Mouse (Mus musculus) lung, adult 2 months (tissue): ENCODE measurements around the gene Nr2c2ap. TPM values are rescaled to one million over a fixed set of nuclear protein-coding genes. Genes with fewer than 3 reads are reported as not detected.
A peak's percentile ranks its signal among the peaks of the same experiment; 100 is the strongest.

ENCODE experiments used
- DNase-seq: peaks from one replicate; pipeline ENCODE4 v3.0.0; 2022
- H3K4me1 ChIP-seq: fragments of 200-500 bp; 2 replicates; pipeline ENCODE4 v1.6.1; 2011; ENCODE audit warnings: low read length; ENCODE audit not compliant: control insufficient read depth, insufficient read depth
- H3K4me3 ChIP-seq: fragments of 200-500 bp; replicated peaks from 2 replicates; pipeline ENCODE3; 2011; ENCODE audit warnings: low read depth, mild to moderate bottlenecking, control low read depth, low read length; ENCODE audit errors: extremely low read depth
- CTCF ChIP-seq: fragments of 200-500 bp; IDR thresholded peaks from 2 replicates; pipeline ENCODE4 v1.5.1; 2011; ENCODE audit warnings: mild to moderate bottlenecking, low read length, control low read depth; ENCODE audit not compliant: insufficient read depth
- POLR2A ChIP-seq: fragments of 200-500 bp; IDR thresholded peaks from 2 replicates; pipeline ENCODE4 v1.6.1; 2011; ENCODE audit warnings: low read depth, mild to moderate bottlenecking, control low read depth, low read length, borderline replicate concordance; ENCODE audit errors: extremely low read depth
- WGBS: fragments of 180-500 bp; shearing (Covaris S2); methylation state at CpG from one replicate; pipeline ENCODE4 v1.1.7; 2018; 5-methylcytosine and 5-hydroxymethylcytosine counted together
- polyA plus RNA-seq: library from polyadenylated mRNA; depleted of rRNA; stranded (reverse); fragments of >200 nt; gene quantifications from 2 replicates; pipeline ENCODE4 v1.2.3, GENCODE M21; 2012

Gene Nr2c2ap
- polyA plus RNA-seq, 1 experiment: 14.6 TPM

DNA sequence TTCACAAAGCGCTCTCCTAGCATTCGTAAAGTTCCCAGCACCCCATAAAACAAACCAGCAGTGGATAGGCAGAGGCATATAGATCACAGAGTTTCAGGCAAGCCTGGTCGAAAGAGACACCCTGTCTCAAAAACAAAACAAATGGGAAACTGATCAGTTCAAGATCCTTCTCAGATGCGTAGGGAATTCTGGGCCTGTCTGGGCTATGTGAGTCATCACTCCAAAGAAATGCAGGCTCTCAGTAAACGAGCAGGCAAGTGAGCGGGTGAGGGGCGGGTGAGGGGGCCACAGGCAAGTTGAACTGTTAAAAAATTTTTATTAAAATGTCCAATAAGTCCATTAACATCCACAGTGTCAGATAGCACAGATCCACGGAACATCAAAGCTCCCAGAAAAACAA is 38.3 kb upstream of the Nr2c2ap start:
- TF ChIP-seq POLR2A (no peak), CTCF (no peak)
- Histone ChIP-seq H3K4me1 (no peaks in the 10 kb centered on the region), H3K4me3 (no peak overlapping the region)
- WGBS: 53% methylated on average over 8 of the region's 8 CpGs
- DNase-seq: no peak

DNA sequence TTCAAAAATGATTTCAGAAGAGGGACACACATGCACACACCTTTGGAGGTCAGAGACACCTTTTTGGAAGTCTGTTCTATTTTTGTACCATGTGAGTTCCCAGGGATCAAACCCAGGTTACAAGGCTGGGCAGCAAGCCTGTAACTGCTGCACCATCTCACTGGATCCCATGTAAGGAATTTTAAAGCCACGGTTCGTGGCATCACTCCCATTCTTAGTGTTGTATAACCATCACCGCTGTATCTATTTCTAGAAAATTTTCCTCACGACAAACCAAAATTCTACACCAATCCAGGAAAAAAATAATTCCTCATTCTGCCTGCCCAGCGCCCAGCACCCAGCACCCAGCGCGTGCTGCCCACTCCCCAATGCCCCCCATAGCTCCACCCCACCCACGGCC is 31.9 kb upstream of the Nr2c2ap start:
- WGBS: 64% methylated on average over 8 of the region's 8 CpGs
- TF ChIP-seq POLR2A (no peak), CTCF (no peak)
- no peak for DNase-seq

DNA sequence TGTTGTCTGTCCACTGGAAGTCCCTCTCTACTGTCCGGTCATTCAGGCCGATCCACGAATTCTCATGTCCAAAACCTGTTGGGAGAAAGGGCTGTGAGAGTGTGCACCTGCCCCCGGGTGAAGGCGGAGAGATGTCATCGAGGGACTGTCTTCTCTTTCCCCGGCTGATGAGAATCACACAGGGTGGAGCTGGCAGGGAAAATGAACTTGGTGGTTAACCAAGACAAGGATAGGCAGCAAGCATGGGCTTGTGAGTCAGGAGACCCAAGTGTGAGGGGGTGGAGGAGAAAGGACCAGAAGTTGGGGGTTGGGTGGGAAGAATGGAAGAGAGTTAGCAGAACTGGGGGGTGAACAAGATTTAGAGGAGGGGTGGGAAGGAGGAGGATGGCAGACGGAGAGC is 30.9 kb upstream of the Nr2c2ap start:
- no peak for TF ChIP-seq POLR2A
- TF ChIP-seq CTCF: no peak
- 77% methylated on average over 8 of the region's 8 CpGs for WGBS
- DNase-seq: no peak
- no peaks in the 10 kb centered on the region for H3K4me1 ChIP-seq
- H3K4me3 ChIP-seq: no peak overlapping the region

More for the DNA sequence above, 31.9 kb upstream of the Nr2c2ap start:
- H3K4me1 ChIP-seq: no peaks in the 10 kb centered on the region
- no peak overlapping the region for H3K4me3 ChIP-seq

DNA sequence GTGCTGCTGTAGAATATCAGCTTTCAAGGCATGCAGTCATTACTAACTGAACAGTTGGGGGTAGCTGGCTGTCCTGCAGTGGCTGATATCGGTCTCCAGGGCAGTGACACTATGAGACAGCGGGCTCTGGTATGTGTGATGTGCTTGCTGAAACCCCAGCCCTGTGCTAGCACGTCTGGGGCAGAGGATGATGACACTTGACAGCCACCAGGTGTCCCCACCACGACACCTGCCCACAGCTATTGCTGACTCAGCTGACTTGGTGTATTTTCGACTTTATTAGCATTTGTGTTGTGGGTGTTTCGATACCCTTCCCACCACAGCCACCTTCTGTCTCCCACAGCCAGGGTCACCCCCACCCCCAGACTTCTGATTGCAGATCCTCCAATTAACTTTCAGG is 26.6 kb upstream of the Nr2c2ap start:
- 14% methylated on average over 6 of the region's 6 CpGs for WGBS
- DNase-seq: no peak
- no peaks in the 10 kb centered on the region for H3K4me1 ChIP-seq
- no peak overlapping the region for H3K4me3 ChIP-seq
- TF ChIP-seq POLR2A: no peak
- peak; percentile 78 for TF ChIP-seq CTCF

DNA sequence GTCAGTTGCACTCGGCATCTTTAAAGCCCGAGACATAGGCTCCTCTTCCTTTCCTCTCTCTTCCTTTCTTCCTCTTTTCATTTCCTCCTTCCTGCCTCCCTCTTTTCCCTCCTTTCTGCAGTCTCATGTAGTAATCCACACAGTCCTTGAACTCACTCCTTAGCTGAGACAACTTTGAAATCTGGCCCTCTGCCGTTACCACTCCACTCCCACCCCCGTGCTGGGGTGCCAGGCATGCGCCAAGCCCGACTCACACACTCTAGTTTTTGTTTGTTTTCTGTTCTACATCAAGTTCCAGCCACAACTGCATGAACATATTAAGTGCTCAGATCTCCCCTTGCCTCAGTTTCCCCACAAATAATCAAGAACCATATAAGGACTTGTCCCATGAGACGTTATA is 26.2 kb upstream of the Nr2c2ap start:
- 58% methylated on average over 7 of the region's 7 CpGs for WGBS
- no peak for DNase-seq
- Histone ChIP-seq H3K4me3 (no peak overlapping the region), H3K4me1 (no peaks in the 10 kb centered on the region)
- TF ChIP-seq POLR2A (no peak), CTCF (no peak)

DNA sequence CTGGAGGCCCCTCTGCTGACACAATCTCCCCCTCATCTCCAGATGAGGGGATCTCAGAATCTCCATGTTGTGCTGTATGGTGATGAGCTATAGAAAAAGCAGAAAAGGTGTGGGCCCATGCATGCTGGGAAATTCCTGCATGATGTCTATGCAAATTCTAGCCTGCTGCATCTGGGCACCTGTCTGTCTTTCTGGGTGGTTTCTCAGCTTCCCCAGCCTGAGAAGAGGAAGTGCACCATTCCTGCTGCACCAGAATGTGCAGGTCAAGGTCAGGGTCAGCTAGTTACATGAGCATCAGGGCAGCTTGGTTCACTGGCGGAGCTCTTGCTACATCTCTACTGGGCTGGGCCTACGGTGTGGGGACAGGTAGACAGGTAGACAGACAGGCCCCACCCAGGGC is 20.7 kb upstream of the Nr2c2ap start:
- Histone ChIP-seq H3K4me1 (no peaks in the 10 kb centered on the region), H3K4me3 (no peak overlapping the region)
- no peak for DNase-seq
- TF ChIP-seq CTCF: no peak
- no peak for TF ChIP-seq POLR2A
- WGBS: 75% methylated on average over 2 of the region's 2 CpGs

DNA sequence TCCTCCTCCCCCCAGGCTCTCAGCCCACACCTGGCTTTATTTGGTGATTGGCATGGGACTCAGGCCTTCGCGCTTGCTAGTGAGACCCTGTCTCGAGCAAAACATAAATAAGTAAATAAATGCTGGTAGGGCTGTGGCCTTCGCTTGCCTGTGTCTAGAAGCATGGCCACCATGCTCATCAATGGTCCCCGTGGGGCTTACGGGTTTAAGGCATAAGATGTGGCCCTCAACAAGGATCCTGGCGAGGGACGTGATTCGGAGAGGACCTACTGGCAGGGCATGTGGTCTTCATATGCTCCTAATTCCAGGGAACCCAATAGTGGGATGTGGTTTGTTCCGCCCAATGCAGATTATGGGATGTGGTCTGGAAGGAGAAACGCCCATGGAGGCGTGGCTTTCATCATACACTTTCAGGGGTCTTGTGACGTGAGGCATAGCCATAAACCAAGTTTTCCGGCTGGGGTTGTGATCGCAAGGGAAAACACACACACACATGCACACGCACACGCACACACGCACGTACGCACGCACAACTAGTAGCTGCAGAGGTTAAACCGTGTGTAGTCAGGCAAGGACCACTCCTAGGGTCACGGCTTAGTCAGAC is 19.8 kb upstream of the Nr2c2ap start:
- no peak overlapping the region for H3K4me3 ChIP-seq
- DNase-seq: no peak
- 49% methylated on average over 23 of the region's 23 CpGs for WGBS
- H3K4me1 ChIP-seq: no peaks in the 10 kb centered on the region
- TF ChIP-seq CTCF (no peak), POLR2A (no peak)

DNA sequence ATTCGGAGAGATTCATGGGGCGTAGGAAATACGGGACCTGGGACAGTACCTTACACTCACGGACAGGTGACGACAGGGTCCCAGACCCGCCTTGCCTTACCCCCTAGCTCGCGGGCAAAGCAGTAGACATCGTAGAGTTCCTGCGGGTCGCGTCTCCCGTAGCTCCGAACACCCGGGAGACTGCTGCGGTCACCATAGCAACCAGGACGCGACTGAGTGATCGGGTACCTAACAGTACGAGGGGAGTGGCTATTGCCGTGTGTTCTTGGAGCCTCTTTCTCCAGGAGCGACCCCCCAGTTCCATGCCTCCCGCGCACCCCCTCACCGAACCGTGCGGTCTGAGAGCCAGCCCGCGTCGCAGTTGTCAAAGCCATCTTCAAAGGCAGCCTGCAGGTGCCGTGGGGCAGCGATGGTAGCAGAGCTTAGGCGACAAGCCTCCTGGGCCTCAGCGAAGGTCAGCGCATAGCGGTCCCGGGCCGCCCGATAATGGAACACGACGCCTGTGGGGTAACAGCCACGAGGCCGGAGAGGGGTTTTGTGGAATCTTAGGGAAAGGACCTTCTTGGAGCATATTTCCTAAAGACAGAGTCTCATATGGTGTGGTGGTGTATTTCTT is 18.6 kb upstream of the Nr2c2ap start:
- 8% methylated on average over 43 of the region's 43 CpGs for WGBS
- Histone ChIP-seq H3K4me1 (no peaks in the 10 kb centered on the region), H3K4me3 (no peak overlapping the region)
- TF ChIP-seq CTCF (no peak), POLR2A (no peak)
- no peak for DNase-seq

DNA sequence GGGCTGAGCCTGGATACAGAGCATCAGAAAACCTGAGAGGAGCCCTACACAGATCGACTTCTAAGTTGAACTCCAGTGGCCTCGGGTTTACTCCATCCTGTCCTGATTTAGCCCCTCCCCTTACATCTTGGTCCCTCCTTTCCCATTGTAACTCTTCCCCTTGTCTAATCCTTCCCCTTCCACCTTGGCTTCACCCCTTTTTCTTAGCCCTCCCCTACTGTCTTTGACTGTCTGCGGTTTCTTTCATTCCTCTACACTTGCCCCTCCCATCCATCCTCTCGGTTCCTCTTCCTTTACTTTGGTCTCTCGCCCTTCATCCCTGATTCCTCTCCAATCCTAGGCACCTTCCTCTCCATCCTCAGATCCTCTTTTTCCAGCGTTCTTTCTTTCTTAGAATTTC is 16.6 kb upstream of the Nr2c2ap start:
- no peak overlapping the region for H3K4me3 ChIP-seq
- DNase-seq: no peak
- no peaks in the 10 kb centered on the region for H3K4me1 ChIP-seq
- WGBS: 20% methylated on average over 6 of the region's 6 CpGs
- no peak for TF ChIP-seq CTCF
- TF ChIP-seq POLR2A: no peak

DNA sequence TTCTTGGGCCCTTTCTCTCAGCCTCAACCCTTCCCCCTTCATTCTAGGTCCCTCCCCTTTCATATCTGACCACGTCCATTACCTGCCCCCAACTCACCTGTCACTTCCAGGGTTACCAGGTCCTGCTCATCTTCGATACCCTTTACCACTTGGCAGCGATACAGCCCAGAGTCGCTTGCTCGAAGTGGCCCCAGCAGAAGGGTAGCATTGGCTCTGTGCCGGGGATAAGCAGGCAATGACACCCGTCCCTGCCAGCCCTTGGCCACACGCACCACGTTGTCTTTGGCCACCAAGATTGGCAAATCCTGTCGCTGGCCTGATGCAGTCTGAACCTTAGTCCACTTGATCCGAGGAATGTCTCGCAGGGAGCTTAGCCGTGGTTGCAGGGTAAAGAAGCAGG is 16.2 kb upstream of the Nr2c2ap start:
- WGBS: 63% methylated on average over 13 of the region's 13 CpGs
- no peaks in the 10 kb centered on the region for H3K4me1 ChIP-seq
- no peak for TF ChIP-seq POLR2A
- no peak overlapping the region for H3K4me3 ChIP-seq
- DNase-seq: no peak

DNA sequence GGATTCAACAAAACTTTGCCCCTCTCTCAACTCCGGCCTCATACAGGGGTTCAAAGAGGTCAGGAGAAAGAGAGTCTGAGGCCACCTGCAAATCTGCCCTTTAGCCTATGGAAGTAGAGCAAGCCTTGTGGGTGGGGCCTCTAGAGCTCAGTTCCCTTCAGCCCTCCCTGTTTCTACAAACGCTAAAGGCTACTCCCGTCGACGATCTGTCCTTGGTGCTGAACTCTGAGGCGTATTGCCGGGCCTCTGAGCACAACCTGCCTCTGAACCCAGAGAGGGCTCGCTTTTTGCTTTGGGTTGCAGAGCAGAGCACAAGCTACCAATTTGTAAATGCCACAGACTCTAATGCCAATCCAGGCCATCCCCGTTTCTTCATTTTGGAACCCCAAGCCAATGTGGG is 13.5 kb upstream of the Nr2c2ap start:
- DNase-seq: no peak
- TF ChIP-seq POLR2A: no peak
- TF ChIP-seq CTCF: no peak
- Histone ChIP-seq H3K4me1 (no peaks in the 10 kb centered on the region), H3K4me3 (no peak overlapping the region)
- 8% methylated on average over 9 of the region's 9 CpGs for WGBS
